Mouse (Mus musculus): ENCODE results near the gene Lhx2. TPM values are rescaled to one million over a fixed set of nuclear protein-coding genes. Genes with fewer than 3 reads are reported as not detected.

The Lhx2 gene
- polyA plus RNA-seq, 1 experiment from 2014 or later, result 19.6 TPM

DNA sequence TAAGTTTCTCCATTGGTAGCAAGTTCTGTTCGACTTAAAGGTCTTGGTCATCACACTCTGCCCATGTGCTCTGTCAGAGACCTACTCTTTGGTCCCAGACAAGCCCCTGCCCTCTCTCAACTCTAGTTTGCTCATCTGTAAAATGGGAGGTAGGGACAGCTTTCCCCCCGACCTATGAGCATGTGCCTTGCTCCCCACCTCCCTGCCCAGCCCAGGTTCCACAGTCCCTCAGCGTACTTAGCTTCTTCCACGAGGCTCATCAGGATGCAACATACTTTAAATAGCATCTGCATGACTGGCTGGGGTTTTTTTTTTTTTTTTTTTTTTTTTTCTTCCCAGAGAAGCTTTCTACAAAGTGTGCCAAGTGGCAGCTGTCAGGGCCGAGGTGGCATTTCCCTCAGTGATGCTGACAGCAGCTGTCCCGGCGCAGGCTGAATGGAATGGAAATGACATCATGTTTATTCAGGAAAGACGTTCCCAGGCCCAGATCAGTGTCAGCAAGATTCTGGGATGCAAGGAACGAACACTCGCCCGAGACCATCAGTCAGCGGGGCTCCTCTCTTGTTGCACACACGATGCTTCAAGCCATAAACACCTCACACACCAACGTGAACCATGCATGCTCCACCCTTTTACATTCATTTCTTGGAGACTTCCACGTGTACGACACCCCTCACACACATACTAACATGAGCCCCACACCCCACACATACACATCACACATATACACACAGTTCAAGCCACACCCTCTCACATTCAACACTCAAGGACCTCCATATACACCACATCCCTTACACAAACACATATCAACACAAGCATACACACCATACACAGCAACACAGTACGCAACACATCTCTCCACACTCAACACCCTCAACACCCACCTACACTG, 56.1 kb downstream of the Lhx2 start:
- Histone ChIP-seq H3K27me3 (no peaks in the 10 kb centered on the region), H3K4me2 (replicated peaks) (no peak overlapping the region), H3K9me3 (replicated peaks) (no peaks in the 10 kb centered on the region), H3K4me3 (replicated peaks) (no peak overlapping the region), H3K27ac (replicated peaks) (no peak overlapping the region), H3K9ac (no peak overlapping the region), H3K36me3 (no peaks in the 10 kb centered on the region), H3K4me1 (no peaks in the 10 kb centered on the region)
- ATAC-seq (ENCODE audit: insufficient number of reproducible peaks, low FRiP score, low TSS enrichment, low read depth), result no peak
- 55% methylated on average over 17 of the region's 17 CpGs for WGBS

DNA sequence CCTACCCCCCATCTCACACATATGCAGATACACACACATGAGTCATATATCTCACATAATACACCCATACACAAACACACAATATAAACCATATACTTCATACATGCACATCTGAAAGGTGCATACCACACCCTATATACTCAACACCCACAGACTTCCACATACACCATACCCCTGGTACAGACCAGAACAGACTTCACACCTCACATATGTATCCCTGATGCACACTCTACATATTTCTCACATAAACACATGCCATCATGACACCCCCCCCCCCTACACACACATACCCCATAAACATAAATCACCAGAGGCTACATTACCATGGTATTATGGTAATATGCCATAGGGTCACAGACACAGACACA, 56.8 kb downstream of the Lhx2 start:
- no peak overlapping the region for H3K27ac ChIP-seq (replicated peaks)
- no peaks in the 10 kb centered on the region for H3K27me3 ChIP-seq
- no peak overlapping the region for H3K4me3 ChIP-seq (replicated peaks)
- 0 out of 2 replicates have a peak, but pooled peaks have one; percentile 30 for ATAC-seq (ENCODE audit: insufficient number of reproducible peaks, low FRiP score, low TSS enrichment, low read depth)
- no peaks in the 10 kb centered on the region for H3K4me1 ChIP-seq
- H3K4me2 ChIP-seq (replicated peaks), result no peak overlapping the region
- no peaks in the 10 kb centered on the region for H3K9me3 ChIP-seq (replicated peaks)
- no peak overlapping the region for H3K9ac ChIP-seq
- H3K36me3 ChIP-seq, result no peaks in the 10 kb centered on the region

DNA sequence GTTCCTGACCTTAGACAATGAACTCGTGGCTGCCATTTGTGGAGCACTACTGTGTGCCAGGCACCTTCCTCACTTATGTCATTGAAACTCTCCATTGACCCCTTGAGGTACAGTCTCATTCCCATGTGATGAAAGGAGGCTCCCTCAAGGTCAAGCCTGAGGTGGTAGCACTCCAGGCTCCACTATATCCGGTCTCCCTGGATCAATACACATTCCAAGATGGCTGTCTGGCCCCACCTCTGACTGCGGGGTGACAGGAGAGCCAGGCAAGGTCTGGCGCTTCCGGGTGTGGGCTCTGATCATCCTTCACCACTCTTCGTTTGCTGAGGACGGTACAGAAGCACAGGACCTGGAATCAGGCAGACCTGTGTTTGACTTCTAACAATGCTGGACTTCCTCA, 58.2 kb downstream of the Lhx2 start:
- Histone ChIP-seq H3K9ac (no peak overlapping the region), H3K4me3 (replicated peaks) (no peak overlapping the region), H3K27ac (replicated peaks) (no peak overlapping the region), H3K9me3 (replicated peaks) (no peaks in the 10 kb centered on the region), H3K36me3 (no peaks in the 10 kb centered on the region), H3K4me2 (replicated peaks) (no peak overlapping the region), H3K27me3 (no peaks in the 10 kb centered on the region), H3K4me1 (no peaks in the 10 kb centered on the region)
- no peak for ATAC-seq (ENCODE audit: insufficient number of reproducible peaks, low FRiP score, low TSS enrichment, low read depth)
- 77% methylated on average over 7 of the region's 7 CpGs for WGBS

DNA sequence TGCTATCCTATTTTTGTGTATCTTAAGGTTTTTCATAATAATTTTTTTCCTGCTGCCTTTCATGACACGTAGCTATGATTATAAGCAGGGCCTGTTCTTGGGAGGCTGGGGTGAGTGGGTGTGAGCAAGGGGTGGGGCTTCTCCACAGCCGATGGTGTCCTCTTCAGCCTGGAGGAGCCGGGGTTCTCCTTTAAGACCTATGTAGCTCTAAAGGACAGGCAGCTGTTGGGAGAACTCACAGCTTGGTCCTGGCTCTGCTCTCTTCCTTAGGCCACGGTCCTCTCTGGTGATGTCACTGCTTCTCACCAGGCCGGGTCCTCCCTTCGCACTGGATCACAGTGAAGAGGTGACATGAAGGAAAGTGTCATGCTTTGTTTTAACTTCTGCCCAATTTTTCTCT, 58.8 kb downstream of the Lhx2 start:
- WGBS, result 60% methylated on average over 6 of the region's 6 CpGs
- Histone ChIP-seq H3K4me1 (0 out of 2 replicates have a peak, but pooled peaks cover 3% of the 10 kb centered on the region), H3K36me3 (no peaks in the 10 kb centered on the region), H3K27me3 (no peaks in the 10 kb centered on the region), H3K27ac (replicated peaks) (no peak overlapping the region), H3K9ac (no peak overlapping the region), H3K4me3 (replicated peaks) (no peak overlapping the region), H3K4me2 (replicated peaks) (no peak overlapping the region), H3K9me3 (replicated peaks) (no peaks in the 10 kb centered on the region)
- no peak for ATAC-seq (ENCODE audit: insufficient number of reproducible peaks, low FRiP score, low TSS enrichment, low read depth)

DNA sequence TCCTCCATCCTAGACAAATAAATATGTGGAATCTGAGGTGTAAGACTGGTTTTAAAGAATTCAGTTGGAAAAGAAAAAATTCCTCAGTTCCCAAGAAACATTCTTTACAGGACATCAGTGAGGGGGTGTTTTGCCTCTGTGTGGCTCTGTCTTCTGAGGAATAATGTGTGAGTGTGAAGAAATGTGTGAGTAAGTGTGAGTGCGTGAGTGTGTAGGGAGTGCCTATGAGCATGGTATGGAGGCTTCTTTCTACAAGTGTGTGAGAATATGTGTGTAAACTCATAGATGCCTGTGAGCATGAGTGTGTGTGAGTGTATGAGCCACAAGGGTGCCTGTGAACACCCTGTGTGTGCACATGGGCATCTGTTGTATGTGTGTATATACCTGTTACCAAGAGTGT, 63.5 kb downstream of the Lhx2 start:
- Histone ChIP-seq H3K4me3 (replicated peaks) (no peak overlapping the region), H3K9me3 (replicated peaks) (no peaks in the 10 kb centered on the region), H3K4me2 (replicated peaks) (no peak overlapping the region), H3K36me3 (no peaks in the 10 kb centered on the region), H3K27ac (replicated peaks) (no peak overlapping the region), H3K27me3 (no peaks in the 10 kb centered on the region), H3K4me1 (peaks cover 11% of the 10 kb centered on the region; the same call in 1 of the 2 replicates), H3K9ac (no peak overlapping the region)
- 92% methylated on average over 1 of the region's 1 CpGs for WGBS
- no peak for ATAC-seq (ENCODE audit: insufficient number of reproducible peaks, low FRiP score, low TSS enrichment, low read depth)

DNA sequence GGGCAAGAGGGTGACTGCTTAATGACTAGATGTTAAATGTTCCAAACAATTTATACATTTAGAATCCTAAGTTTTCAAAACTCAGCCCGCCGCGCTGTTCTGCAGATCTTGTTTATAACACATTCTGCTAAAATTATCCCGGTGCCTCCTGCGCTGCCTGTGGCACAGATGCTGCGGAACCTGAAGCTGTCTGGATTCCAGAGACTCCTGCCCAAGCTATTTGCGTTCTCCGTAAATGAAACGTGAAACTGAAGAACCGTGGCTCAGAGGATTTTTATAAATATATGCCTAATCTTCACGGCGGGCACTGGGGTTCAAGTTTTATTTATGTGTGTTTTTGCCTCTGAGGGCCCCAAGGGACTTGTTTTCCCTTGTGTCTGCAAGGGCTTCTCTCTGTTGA, 64.2 kb downstream of the Lhx2 start:
- H3K4me3 ChIP-seq (replicated peaks), result no peak overlapping the region
- no peak overlapping the region for H3K9ac ChIP-seq
- 0 out of 2 replicates have a peak overlapping the region, but pooled peaks have one; percentile 12 for H3K4me2 ChIP-seq (replicated peaks)
- no peaks in the 10 kb centered on the region for H3K36me3 ChIP-seq
- ATAC-seq (ENCODE audit: insufficient number of reproducible peaks, low FRiP score, low TSS enrichment, low read depth), result no peak
- H3K4me1 ChIP-seq, result peaks cover 11% of the 10 kb centered on the region; the same call in 1 of the 2 replicates
- H3K27ac ChIP-seq (replicated peaks), result 0 out of 2 replicates have a peak overlapping the region, but pooled peaks have one; percentile 4
- H3K9me3 ChIP-seq (replicated peaks), result no peaks in the 10 kb centered on the region
- 16% methylated on average over 12 of the region's 12 CpGs for WGBS
- no peaks in the 10 kb centered on the region for H3K27me3 ChIP-seq

DNA sequence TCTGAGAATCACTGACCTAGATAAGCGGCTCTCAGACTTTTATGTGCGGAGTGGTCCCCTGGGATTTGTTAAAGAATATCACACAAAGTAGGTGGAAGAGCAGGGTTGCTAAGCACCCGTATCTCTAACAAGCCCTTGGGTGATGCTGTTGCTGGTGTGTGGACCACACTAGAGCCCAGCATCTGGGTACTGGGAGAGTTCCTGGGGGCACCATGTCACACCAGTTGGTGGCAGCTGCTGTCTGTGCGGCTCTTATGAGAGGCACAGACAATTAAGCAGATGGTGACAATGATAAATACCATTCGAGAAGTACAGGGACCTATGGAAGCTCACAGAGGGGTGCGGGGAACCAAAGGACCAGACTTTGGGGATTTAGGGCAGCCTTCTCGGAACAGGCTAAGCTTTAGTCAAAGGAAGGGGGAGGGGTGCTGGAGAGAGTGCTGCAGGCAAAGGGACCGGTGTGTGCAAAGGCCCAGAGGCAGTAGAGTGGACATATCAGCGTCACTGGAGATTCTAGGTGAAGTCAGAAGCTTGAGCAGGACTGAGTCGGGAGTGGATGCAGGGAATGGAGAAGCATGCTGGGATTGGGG, 65.0 kb downstream of the Lhx2 start:
- H3K4me1 ChIP-seq, result peaks cover 11% of the 10 kb centered on the region; the same call in 1 of the 2 replicates
- 0 out of 2 replicates have a peak overlapping the region, but pooled peaks have one; percentile 4 for H3K27ac ChIP-seq (replicated peaks)
- no peak overlapping the region for H3K4me2 ChIP-seq (replicated peaks)
- H3K36me3 ChIP-seq, result no peaks in the 10 kb centered on the region
- no peaks in the 10 kb centered on the region for H3K9me3 ChIP-seq (replicated peaks)
- 70% methylated on average over 10 of the region's 10 CpGs for WGBS
- ATAC-seq (ENCODE audit: insufficient number of reproducible peaks, low FRiP score, low TSS enrichment, low read depth), result peak; percentile 76
- H3K27me3 ChIP-seq, result no peaks in the 10 kb centered on the region
- no peak overlapping the region for H3K4me3 ChIP-seq (replicated peaks)
- H3K9ac ChIP-seq, result no peak overlapping the region

DNA sequence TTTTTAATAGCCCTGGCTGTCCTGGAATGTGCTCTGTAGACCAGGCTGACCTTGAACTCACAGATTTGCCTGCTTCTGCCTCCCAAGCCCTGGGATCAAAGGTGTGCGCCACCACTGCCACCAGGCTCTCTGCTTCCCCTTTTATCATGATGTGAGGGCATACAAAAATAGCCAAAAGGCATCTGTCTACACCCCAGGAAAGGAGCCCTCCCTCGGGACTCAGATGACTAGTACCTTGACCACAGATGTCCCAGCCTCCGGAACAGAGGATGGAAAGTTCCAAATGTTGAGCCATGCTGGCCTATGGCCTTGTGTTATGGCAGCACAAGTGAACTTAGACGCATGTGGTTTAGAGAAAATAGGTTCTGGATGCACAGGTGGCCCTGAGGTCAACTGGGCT, 66.3 kb downstream of the Lhx2 start:
- no peak overlapping the region for H3K27ac ChIP-seq (replicated peaks)
- no peak overlapping the region for H3K4me2 ChIP-seq (replicated peaks)
- H3K9ac ChIP-seq, result no peak overlapping the region
- H3K4me1 ChIP-seq, result peaks cover 11% of the 10 kb centered on the region; the same call in 1 of the 2 replicates
- no peak overlapping the region for H3K4me3 ChIP-seq (replicated peaks)
- 79% methylated on average over 4 of the region's 4 CpGs for WGBS
- no peaks in the 10 kb centered on the region for H3K9me3 ChIP-seq (replicated peaks)
- no peaks in the 10 kb centered on the region for H3K27me3 ChIP-seq
- ATAC-seq (ENCODE audit: insufficient number of reproducible peaks, low FRiP score, low TSS enrichment, low read depth), result no peak
- H3K36me3 ChIP-seq, result no peaks in the 10 kb centered on the region

DNA sequence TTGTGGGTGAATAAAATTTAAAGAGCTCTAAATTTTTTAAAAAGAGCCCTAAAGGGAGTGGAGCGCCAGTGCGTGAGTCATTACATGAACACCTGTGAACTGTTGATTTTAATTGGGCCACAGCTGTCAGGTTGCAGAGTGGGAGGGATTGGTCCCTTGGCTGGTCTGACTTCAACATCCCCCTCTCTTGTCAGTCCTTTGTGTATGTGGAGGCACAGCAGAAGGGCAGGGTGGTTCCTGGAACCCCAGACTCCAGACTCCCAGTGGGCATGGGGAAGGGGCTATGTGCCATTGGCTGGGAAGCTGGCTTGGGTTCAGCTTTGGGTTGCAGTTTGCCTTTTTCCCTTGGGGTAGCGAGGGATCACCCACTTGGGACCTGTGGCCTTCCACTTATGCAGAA, 70.2 kb downstream of the Lhx2 start:
- 85% methylated on average over 3 of the region's 3 CpGs for WGBS
- H3K9ac ChIP-seq, result no peak overlapping the region
- peak; percentile 59; the same call in 1 of the 2 replicates for ATAC-seq (ENCODE audit: insufficient number of reproducible peaks, low FRiP score, low TSS enrichment, low read depth)

DNA sequence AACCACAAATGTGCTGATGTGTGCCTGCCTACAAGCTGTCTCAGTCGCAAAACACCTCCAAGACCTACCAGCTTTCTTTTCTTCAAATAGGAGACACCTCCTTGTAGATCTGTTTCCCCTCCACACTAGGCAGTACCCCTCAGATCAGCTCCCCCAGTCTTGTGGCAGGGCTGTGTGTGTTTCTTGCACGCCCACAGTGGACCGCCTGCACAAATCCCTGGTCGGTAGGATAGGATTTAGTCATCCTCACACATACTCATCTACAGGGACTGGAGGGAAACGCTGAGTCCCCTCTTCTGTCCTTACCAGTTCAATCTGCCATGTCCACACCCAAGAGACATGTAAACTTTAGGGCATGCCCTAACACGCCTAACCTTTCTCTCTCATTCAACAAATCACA, 71.1 kb downstream of the Lhx2 start:
- Histone ChIP-seq H3K36me3 (no peaks in the 10 kb centered on the region), H3K27me3 (no peaks in the 10 kb centered on the region), H3K27ac (replicated peaks) (no peak overlapping the region), H3K4me3 (replicated peaks) (no peak overlapping the region), H3K9me3 (replicated peaks) (no peaks in the 10 kb centered on the region), H3K4me1 (no peaks in the 10 kb centered on the region), H3K4me2 (replicated peaks) (no peak overlapping the region), H3K9ac (no peak overlapping the region)
- no peak for ATAC-seq (ENCODE audit: insufficient number of reproducible peaks, low FRiP score, low TSS enrichment, low read depth)
- 78% methylated on average over 6 of the region's 6 CpGs for WGBS

More for the DNA sequence above, 70.2 kb downstream of the Lhx2 start:
- H3K4me1 ChIP-seq, result no peaks in the 10 kb centered on the region
- H3K36me3 ChIP-seq, result no peaks in the 10 kb centered on the region
- H3K4me2 ChIP-seq (replicated peaks), result no peak overlapping the region
- H3K27me3 ChIP-seq, result no peaks in the 10 kb centered on the region
- no peak overlapping the region for H3K27ac ChIP-seq (replicated peaks)
- no peak overlapping the region for H3K4me3 ChIP-seq (replicated peaks)
- no peaks in the 10 kb centered on the region for H3K9me3 ChIP-seq (replicated peaks)

DNA sequence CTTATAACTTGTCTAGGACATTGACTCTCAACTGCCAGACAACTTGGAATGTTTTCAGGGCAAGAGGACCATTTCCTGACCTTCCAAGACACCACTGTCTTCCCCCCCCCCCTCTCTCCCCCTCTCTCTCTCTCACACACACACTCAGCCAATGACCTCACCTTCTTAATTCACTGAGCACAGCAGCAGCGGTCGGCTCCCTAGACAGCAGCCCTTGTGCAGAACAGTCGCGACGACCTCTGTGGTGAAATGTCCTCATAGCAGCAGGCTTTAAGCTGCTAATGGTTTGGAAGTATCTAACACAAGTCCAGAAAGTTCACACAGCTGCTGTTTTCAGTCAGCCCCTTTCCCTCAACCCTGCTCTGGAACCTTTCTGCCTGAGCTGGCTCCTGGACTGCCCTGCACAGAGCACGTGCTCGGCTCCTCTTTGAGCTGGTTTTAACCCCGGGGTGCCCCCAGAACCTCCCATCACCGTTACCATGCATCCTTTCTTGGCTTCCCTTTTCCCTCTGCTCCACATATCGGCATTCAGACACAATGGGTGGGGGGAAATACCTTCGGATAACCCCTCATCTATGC, 73.6 kb downstream of the Lhx2 start:
- no peaks in the 10 kb centered on the region for H3K4me1 ChIP-seq
- no peak for ATAC-seq (ENCODE audit: insufficient number of reproducible peaks, low FRiP score, low TSS enrichment, low read depth)
- no peaks in the 10 kb centered on the region for H3K27me3 ChIP-seq
- no peak overlapping the region for H3K27ac ChIP-seq (replicated peaks)
- no peak overlapping the region for H3K4me3 ChIP-seq (replicated peaks)
- no peak overlapping the region for H3K4me2 ChIP-seq (replicated peaks)
- no peaks in the 10 kb centered on the region for H3K9me3 ChIP-seq (replicated peaks)
- 28% methylated on average over 11 of the region's 11 CpGs for WGBS
- no peaks in the 10 kb centered on the region for H3K36me3 ChIP-seq
- H3K9ac ChIP-seq, result no peak overlapping the region

All from embryonic facial prominence, embryonic 15.5 days (tissue).